Mouse (Mus musculus) ES-Bruce4 (cell line): ENCODE results near the gene Tril.

ENCODE experiments used
- CTCF ChIP-seq: IDR thresholded peaks from one replicate; pipeline ENCODE4 v1.8.1; 2011; ENCODE audit warnings: low read depth, low read length
- POLR2A ChIP-seq: IDR thresholded peaks from one replicate; pipeline ENCODE4 v1.8.1; 2011; ENCODE audit warnings: low read length; ENCODE audit not compliant: insufficient read depth

GRCm38 (mm10) chr6:53798865-53799264 is 21.8 kb downstream of the Tril start:
- TF ChIP-seq CTCF (no peak), POLR2A (no peak)
